Mouse (Mus musculus): Measurements from ENCODE around the gene Cryzl1.

DNA sequence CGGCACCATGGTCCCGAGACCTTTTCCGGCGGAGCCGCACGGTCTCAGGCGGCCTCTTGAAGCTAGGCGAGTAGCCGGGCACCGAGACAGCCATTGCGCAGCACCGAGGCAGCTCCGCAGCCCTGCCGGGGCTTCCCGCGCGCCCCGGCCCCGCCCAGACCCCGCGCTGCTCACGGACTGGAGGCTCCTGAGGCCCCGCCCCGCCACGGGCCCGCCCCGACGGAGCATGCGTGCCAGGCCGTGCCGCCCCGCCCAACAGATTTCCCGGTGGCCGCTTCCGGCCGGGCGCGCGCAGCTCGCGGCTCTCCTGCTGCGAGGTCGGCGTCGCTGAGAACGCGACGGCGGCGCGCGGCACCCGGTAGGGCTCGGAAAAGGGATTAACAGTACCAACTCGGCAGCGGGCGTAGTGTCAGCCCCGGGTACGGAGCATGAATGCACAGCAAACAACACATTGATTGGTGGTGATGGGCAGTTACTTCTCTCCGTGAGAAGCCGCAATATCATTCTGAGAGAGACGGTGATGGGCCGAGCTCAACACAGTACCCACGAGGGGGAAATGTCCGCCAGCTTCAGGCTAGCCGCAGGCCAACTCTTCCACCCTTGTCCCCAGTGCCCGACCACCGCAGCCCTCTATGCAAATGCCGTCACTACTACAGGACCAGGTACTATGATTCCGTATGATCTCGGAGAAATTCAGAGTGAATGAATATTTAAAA, 40.0 kb downstream of the Cryzl1 start, which contains the start of gene Donson:
- no peak for TF ChIP-seq CTCF (IDR thresholded peaks at IDR 0.05; ENCODE audit: control insufficient read depth, insufficient read depth, low read length)
- TF ChIP-seq POLR2A (IDR thresholded peaks at IDR 0.05; ENCODE audit: borderline replicate concordance, control insufficient read depth, low read depth, low read length), result peak; percentile 85; the same call in 1 of the 2 replicates
